Comparison of ENCODE assay signal across 8 mouse cellular contexts in the genomic region with DNA sequence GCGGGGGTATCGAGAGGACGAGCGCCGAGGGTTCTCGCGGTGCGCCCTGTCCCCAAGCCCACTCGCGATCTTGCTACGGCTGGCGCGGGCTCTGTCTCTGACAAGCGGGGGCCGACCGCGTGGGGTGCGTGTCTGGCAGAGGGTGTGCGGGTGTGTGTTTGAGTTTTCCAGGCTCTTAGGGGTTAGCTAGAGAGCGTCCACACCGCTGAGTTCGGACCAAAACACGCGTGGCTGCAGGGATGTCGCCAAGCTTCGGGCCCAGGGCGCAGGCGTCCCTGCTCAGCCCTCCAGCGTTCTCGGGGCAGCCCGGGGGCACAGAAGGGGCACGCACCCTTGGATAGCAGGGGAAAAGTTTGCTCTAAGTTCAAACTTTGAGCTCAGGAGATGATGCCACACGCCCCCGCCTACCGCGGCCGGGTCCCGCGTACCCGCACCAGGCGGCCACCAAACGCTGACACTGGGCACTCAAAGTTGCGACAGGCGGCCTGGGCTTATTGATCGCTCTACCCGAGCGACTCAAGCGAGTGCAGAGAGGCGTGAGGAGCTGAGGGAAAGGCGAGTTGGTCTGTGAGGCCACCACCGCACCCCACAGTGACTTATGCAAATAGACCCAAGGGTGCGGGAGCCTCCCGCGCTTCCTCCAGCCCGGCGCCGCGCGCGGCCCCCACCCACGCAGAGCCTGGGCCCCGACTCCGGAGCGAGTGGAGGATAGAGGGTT. TPM values are rescaled to one million over a fixed set of nuclear protein-coding genes. Genes with fewer than 3 reads are reported as not detected.
A peak's percentile ranks its signal among the peaks of the same experiment; 100 is the strongest.
DNase-seq lines count a peak whose midpoint lies in the region; TF ChIP-seq lines count a peak whose summit lies in the region.

No protein-coding gene starts in this region.

- no peak for TF ChIP-seq POLR2A in cortical plate, adult 2 months (IDR thresholded peaks at IDR 0.05; ENCODE audit: extremely low read depth, insufficient read depth, low read length)

- no peaks in the 10 kb centered on the region for H3K9me3 ChIP-seq in limb, embryonic 10.5 days (replicated peaks)

- intact Hi-C loops in gastrocnemius, postnatal 14 days (cut with DNase I; ENCODE audit: low total_unique reads): no loop called here

- no peak for TF ChIP-seq CTCF in cortical plate, adult 2 months (IDR thresholded peaks at IDR 0.05; ENCODE audit: extremely low read depth, insufficient read depth, low read length)

- peak overlapping the region; percentile 96 for H3K27ac ChIP-seq in cortical plate, adult 2 months (ENCODE audit: insufficient read depth, low read length)
- H3K27ac ChIP-seq in limb, embryonic 10.5 days: peak overlapping the region; percentile 97

- H3K36me3 ChIP-seq in limb, embryonic 10.5 days: 0 out of 2 replicates have a peak, but pooled peaks cover 5% of the 10 kb centered on the region

- H3K27me3 ChIP-seq in limb, embryonic 10.5 days (ENCODE audit: low read depth, poor library complexity, severe bottlenecking): peaks cover 22% of the 10 kb centered on the region

- peak; percentile 64 to 89 for DNase-seq in adrenal gland, adult (ENCODE audit: inconsistent age in 2 of 2, low spot score in 1 of 2)
- peak; percentile 53 for DNase-seq in gastrocnemius, postnatal 14 days
- peak; percentile 61 for DNase-seq in induced T-regulatory cell, adult 2 months (ENCODE audit: low read depth)
- DNase-seq in limb, embryonic 10.5 days (ENCODE audit: low spot score): peak; percentile 74
- peak; percentile 63 for DNase-seq in mesoderm, embryonic 11.5 days (ENCODE audit: low read depth, low spot score)
- peak; percentile 44 for DNase-seq in right cerebral cortex, postnatal 14 days
- DNase-seq in yolk sac, embryonic 10.5 days (ENCODE audit: low spot score): peak; percentile 58

- no peaks in the 10 kb centered on the region; the same call in 1 of the 2 replicates for H3K4me1 ChIP-seq in cortical plate, adult 2 months (ENCODE audit: control insufficient read depth, insufficient read depth, low read length)
- peaks cover 39% of the 10 kb centered on the region for H3K4me1 ChIP-seq in limb, embryonic 10.5 days

- peak overlapping the region; percentile 90 for H3K4me3 ChIP-seq in cortical plate, adult 2 months (ENCODE audit: insufficient read depth, low read length)
- H3K4me3 ChIP-seq in limb, embryonic 10.5 days: peak overlapping the region; percentile 84

- under 1% methylated on average over 64 of the region's 64 CpGs for WGBS in limb, embryonic 10.5 days

RNA-seq across cellular contexts. Expression of a gene that starts 0.7 kb away (rescaled TPM):
- polyA plus RNA-seq in cortical plate, adult 2 months (2012; rRNA removed): 78.9 and 99.2 TPM in 2 replicates
- total RNA-seq in gastrocnemius, postnatal 14 days (2021): 10 to 100 TPM; 18.0 to 20.7 TPM
- polyA plus RNA-seq in limb, embryonic 10.5 days (2016; fragmentation: Nextera tagmentation; extraction: Ambion mirVana): 30.6 and 47.3 TPM in 2 replicates

Comparison
In these comparisons a context has a peak if more than half of its experiments do, and no peak if none do; other contexts are left out.
1. Peak in every context shown above with its lines: DNase-seq, H3K4me3 ChIP-seq and H3K27ac ChIP-seq.